Mouse (Mus musculus) ovary, postnatal 14 days (tissue): ENCODE data around the gene Lpcat2.

Source experiments
- DNase-seq: peaks from one replicate; pipeline ENCODE4 v3.0.0; 2022; ENCODE audit warnings: low spot score

Lpcat2 gene

GRCm38 (mm10) chr8:92911477-92911876, 56.3 kb downstream of the Lpcat2 start:
- DNase-seq, result no peak

GRCm38 (mm10) chr8:92913396-92913795, 58.3 kb downstream of the Lpcat2 start:
- no peak for DNase-seq

- no peak for DNase-seq
These were observed 60.9 kb downstream of the Lpcat2 start for GRCm38 (mm10) chr8:92916082-92916481.

- DNase-seq, result no peak
These were observed 66.6 kb downstream of the Lpcat2 start for GRCm38 (mm10) chr8:92921768-92922167.

DNA sequence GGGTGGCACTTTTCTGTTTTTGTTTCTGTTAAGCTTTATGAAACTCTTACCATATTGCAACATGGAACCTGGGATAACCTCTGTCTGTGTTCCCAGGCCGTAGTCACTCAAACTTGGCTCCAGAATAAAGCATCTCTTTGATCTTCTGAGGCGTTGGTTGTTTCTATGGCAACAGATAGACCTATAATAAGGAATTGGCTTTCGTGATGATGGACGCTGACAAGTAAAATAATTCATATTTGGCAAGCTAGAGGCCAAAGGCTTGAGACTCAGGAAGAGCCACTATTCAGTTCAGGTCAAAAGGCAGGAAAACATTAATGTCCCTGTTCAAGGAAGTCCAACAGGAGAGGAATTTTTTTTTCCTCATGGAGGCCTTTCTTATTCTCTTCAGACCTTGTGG, 73.8 kb downstream of the Lpcat2 start:
- DNase-seq, result no peak

GRCm38 (mm10) chr8:92938056-92938455, 82.9 kb downstream of the Lpcat2 start:
- no peak for DNase-seq

DNA sequence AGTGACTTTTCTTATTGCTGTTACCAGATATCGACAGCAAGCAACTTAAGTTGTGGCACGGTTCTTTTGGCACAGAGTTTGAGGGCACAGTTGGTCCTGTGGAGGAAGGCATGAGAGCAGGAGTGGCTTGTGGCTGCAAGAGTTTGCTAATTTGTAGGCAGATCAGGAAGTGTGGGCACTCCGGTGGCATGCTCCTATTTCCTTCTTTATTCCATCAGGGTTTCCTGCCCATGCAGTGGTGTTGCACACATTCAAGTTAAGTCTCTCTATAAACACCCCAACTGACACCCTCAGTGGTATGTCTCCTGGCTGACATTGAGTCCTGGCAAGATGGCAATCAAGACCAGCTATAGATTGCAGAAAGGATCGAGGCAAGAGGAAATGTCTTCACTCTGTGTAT, 93.9 kb downstream of the Lpcat2 start:
- no peak for DNase-seq

DNA sequence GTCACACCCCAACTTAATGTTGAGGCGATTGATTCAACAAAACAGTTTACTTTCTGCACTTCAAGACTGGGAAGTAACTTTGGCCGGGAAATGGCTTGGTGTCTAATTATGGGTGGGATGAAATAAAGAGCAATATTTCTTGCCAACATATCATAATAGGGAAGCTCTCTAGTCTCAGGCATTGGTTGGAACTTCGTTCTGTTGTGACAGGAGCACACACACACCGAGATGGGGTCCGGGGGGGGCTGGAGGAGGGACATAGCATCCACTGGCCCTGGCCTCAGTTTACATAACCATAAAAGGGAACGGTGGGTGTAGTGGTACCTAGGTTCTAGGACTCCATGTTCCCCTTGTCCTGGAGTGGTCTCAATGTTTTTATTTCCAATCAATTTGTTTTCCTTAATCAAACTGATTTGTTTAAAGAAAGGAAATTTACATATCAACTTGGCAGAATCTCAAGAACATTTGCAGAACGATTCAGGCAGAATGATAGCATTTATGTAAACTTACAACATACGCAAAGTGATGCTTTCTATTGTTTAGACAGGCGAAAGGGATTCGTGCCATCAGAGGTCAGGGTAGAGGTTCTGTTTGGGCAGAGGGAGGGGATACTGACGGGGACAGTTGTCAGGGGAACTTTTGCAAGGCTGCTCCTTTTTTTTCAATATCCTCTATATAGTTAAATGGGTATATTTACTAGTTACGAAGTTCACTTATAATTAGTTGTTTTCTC, 95.7 kb downstream of the Lpcat2 start:
- no peak for DNase-seq

DNA sequence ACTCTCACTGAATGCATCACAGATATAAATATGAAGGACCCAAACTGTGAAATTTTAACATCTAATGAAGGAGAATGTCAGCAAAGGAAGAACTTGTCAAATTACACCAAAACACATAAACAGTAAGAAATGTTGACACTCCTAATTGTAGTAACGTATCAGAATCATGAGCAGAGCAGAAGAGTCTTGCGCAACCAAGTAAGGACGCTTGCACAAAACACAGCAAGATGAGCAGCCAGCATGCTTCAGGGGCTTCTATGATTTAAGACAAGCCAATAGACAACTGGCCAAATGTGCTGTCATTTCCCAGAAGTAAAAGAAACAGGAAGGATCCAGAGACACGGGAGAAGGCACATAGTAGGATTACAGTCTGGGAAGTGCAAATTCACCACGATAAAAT, 98.9 kb downstream of the Lpcat2 start:
- DNase-seq, result no peak

GRCm38 (mm10) chr8:92959779-92960178, 104.6 kb downstream of the Lpcat2 start, which contains the start of gene Slc6a2:
TSS of gene Slc6a2 (plus strand) at chr8:92960079.
- DNase-seq, result no peak

GRCm38 (mm10) chr8:92960451-92960911, 105.3 kb downstream of the Lpcat2 start:
- no peak for DNase-seq

GRCm38 (mm10) chr8:92961088-92961487, 105.9 kb downstream of the Lpcat2 start:
- no peak for DNase-seq

DNA sequence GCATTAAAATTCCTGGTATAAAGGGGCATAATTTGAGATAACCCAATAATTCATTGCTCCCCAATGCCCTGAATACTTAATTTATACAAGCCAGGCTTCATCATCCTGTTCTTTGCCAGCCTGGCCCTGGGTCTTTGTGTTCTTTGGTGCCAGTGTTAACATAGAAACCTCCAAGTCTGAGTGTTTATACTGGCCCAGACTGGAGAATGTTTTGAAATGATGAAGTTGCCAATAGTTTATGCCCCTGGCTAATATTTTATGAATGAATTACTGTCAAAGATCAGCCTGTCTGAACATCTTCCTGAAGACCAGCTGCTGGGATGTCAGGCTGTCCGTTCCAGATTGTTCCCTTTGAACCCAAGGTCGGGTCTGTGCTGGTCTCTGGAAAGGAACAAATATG, 109.4 kb downstream of the Lpcat2 start:
- no peak for DNase-seq
